Mouse (Mus musculus) bone marrow macrophage, adult 2 months (primary cell): ENCODE data around the gene Ctnna3.

Experiments used
- CTCF ChIP-seq: IDR thresholded peaks from 2 replicates; pipeline ENCODE4 v1.5.1; 2012; ENCODE audit warnings: low read depth, mild to moderate bottlenecking, low read length, moderate library complexity
- POLR2A ChIP-seq: IDR thresholded peaks from 2 replicates; pipeline ENCODE4 v1.6.1; 2012; ENCODE audit warnings: mild to moderate bottlenecking, low read depth, low read length, borderline replicate concordance

- TF ChIP-seq POLR2A, result no peak
- no peak for TF ChIP-seq CTCF
Measured at GRCm38 (mm10) chr10:63402731-63403504, 27.0 kb upstream of the Ctnna3 start.
